Mouse (Mus musculus): ENCODE data around the gene Erv3. TPM values are rescaled to one million over a fixed set of nuclear protein-coding genes. Genes with fewer than 3 reads are reported as not detected.
"Not testable (repeated sequence)": the region's sequence is repeated elsewhere in the genome, so short reads cannot be mapped to it uniquely, and the experiment has no call there.

Gene Erv3
- polyA plus RNA-seq, 1 experiment from 2014 or later = not detected

DNA sequence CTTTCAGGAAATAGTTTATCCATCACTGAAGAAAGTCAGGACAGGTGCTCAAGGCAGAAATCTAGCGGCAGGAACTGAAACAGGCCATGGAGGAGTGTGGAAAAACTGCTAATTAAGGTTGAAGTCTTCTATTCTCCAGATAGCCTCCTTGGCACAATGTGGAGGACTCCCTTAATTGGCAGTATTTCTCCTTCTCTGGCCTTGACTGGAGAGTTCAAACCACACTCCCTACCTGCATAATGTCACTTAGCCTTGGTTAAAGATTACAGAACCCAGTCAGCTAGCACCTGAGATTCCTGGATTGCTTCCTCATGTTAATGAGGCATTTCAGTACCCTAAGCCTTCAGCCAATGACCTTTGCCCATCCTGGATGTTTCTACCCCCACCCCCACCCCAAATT is 25.3 kb downstream of the Erv3 start:
- H3K36me3 ChIP-seq = no peaks in the 10 kb centered on the region
- no peak overlapping the region for H3K4me3 ChIP-seq
- no peaks in the 10 kb centered on the region; the same call in 1 of the 2 replicates for H3K27me3 ChIP-seq
- H3K9ac ChIP-seq (replicated peaks) = no peak overlapping the region
- no peaks in the 10 kb centered on the region for H3K4me1 ChIP-seq
- H3K27ac ChIP-seq (replicated peaks) = no peak overlapping the region
- peaks cover 7% of the 10 kb centered on the region for H3K9me3 ChIP-seq
- 100% methylated on average over 1 of the region's 1 CpGs for WGBS
- no peak overlapping the region for H3K4me2 ChIP-seq (replicated peaks)
- ATAC-seq (ENCODE audit: low FRiP score, low read depth) = no peak

DNA sequence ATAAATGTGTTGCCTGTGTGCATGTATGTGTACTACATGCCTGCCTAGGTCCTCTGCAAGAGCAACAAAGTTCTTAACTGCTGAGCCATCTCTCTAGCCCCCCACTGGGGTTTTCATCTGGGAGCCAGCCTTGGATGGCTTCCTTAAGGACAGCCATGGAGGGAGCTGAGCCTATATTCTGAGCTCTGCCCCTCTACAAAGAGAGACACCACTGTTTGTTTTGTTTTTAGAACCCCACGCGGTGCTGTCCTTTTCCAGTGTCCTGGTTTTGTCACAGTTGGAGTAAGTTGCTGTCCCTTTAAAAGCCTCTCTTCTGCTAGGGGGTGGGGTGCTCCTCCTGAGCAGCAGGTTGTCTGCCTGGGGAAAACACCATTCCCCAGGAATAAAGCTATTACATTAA is 27.7 kb downstream of the Erv3 start:
- H3K9ac ChIP-seq (replicated peaks) = no peak overlapping the region
- ATAC-seq (ENCODE audit: low FRiP score, low read depth) = no peak
- H3K4me2 ChIP-seq (replicated peaks) = no peak overlapping the region
- peaks cover 7% of the 10 kb centered on the region for H3K9me3 ChIP-seq
- WGBS = 12% methylated on average over 2 of the region's 2 CpGs
- H3K36me3 ChIP-seq = no peaks in the 10 kb centered on the region
- H3K27me3 ChIP-seq = no peaks in the 10 kb centered on the region
- H3K4me3 ChIP-seq = no peak overlapping the region
- H3K4me1 ChIP-seq = no peaks in the 10 kb centered on the region
- no peak overlapping the region for H3K27ac ChIP-seq (replicated peaks)

DNA sequence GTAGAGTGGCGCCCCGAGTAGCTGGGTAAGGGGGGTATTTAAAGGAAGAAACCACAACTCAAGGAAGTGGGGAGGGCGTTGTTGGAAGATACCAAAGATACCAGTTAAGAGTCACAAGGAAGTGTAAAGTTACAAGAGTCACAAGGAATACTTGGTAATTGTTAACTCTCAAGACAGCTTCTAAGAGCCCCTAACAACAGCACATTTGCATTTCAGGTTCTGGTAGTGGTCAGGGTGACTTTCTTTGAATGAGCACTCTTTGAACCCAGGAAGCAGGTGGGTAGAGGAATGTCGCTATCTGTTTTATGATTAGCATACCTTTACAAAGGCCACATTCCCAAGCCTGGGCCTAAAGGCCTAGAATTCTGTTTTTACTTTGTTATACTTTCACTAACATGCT is 28.6 kb downstream of the Erv3 start:
- H3K4me1 ChIP-seq; H3K27ac ChIP-seq (replicated peaks); H3K4me2 ChIP-seq (replicated peaks); H3K9ac ChIP-seq (replicated peaks); H3K4me3 ChIP-seq; H3K9me3 ChIP-seq; H3K27me3 ChIP-seq; H3K36me3 ChIP-seq; ATAC-seq (ENCODE audit: low FRiP score, low read depth): not testable (repeated sequence)
- WGBS = 84% methylated on average over 4 of the region's 4 CpGs

DNA sequence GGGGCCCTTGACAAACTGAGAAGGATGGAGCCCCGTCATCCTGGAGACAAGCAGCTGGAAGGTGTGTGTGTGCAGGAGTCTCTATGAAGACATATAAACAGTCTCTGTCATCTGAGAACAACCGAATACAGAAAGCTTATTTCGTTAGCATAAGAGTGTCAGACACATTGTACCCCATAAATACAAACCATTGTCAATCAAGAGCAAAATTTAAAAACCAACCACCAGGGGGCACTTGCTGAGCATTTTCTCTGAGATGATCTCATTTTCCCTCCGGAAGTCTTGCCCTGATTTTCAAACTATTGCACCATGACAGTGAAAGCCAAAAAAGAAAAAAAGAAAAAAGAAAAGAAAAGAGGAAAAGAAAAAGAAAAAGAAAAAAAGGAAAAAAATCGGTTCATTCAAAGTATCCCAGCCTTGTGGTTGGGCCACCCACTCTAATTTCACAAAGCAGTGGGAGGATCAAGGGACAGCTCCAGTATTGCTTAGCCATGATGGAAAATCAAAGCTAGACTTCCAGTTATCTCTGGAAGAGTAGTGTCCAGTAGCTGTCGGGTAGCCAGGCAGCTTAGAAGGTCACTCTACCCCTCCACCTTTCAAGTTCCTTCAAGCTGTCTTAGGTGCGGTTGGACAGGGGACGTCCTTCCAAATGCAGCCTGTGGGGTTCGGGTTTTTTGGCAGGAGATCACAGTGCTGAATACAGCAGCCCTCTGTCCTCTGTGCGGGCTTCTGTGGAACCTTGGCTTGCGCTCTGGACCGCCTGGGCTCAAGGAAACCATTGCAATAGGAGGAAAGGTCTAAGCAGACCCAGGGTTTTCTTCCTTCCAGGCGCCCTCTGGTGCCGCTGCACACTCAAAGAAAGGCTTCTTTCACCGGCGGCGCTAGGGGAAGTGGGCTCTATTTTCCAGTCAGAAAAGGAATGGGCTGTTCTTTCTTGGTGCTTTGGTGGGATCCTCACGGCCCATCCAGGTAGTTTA is 31.3 kb downstream of the Erv3 start:
- Histone ChIP-seq H3K27me3 (no peaks in the 10 kb centered on the region), H3K4me1 (no peaks in the 10 kb centered on the region), H3K4me3 (no peak overlapping the region), H3K9me3 (no peaks in the 10 kb centered on the region), H3K36me3 (no peaks in the 10 kb centered on the region), H3K27ac (replicated peaks) (no peak overlapping the region), H3K4me2 (replicated peaks) (no peak overlapping the region), H3K9ac (replicated peaks) (no peak overlapping the region)
- 37% methylated on average over 18 of the region's 18 CpGs for WGBS
- ATAC-seq (ENCODE audit: low FRiP score, low read depth) = peak; percentile 34; the same call in 1 of the 2 replicates

DNA sequence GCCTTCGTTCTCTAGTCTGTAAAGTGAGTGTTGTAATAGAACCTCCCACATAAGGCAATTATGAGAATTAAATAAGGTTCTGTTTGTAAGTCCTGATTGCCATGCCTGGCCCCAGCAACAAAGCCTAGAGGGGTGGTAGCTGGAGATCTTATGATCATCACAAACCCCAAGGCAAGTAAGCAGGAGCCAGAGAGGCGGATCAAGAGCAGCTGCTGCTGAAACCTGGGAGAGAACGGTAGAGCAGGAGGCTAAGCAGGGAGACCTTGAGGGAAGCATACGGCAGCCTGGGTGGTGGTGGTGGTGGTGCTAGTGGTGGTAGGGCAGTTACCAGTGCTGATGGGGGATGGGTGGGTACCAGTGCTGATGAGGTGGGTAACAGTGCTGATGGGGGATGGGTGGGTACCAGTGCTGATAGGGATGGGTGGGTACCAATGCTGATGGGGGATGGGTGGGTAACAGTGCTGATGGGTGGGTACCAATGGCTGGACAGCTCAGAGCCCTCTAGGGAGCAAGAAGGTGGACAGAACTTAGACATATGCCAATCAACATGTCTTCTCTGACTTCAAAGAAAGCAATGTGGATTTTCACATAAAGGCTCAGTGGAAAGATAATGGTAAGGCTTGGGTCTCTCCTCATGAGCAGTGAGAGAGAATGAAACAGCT is 32.4 kb downstream of the Erv3 start:
- no peak for ATAC-seq (ENCODE audit: low FRiP score, low read depth)
- Histone ChIP-seq H3K4me3 (no peak overlapping the region), H3K9ac (replicated peaks) (no peak overlapping the region), H3K27ac (replicated peaks) (no peak overlapping the region), H3K9me3 (no peaks in the 10 kb centered on the region), H3K27me3 (no peaks in the 10 kb centered on the region; the same call in 1 of the 2 replicates), H3K4me2 (replicated peaks) (no peak overlapping the region), H3K4me1 (no peaks in the 10 kb centered on the region), H3K36me3 (no peaks in the 10 kb centered on the region)
- 82% methylated on average over 4 of the region's 4 CpGs for WGBS

DNA sequence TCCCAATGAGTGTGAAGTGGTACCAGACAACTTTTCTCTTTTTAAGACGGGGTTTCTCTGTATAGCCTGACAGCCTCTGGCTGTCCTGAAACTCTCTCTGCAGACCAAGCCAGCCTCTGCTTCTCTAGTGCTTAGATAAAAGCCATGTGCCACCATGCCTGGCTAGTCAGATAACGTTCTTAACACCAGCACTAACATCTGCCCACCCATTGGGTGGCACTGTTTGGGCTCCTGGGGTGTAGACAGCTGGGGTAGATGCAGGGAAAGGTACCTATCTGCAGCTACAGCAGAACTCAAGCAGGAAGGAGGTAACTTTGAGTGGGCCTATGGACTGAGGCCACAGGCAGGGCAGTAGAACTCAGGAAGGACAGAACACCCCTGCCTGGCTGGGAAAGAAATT is 34.0 kb downstream of the Erv3 start:
- H3K9ac ChIP-seq (replicated peaks) = no peak overlapping the region
- no peak overlapping the region for H3K4me3 ChIP-seq
- H3K36me3 ChIP-seq = no peaks in the 10 kb centered on the region
- no peak overlapping the region for H3K27ac ChIP-seq (replicated peaks)
- WGBS = 66% methylated on average over 2 of the region's 2 CpGs
- no peaks in the 10 kb centered on the region; the same call in 1 of the 2 replicates for H3K27me3 ChIP-seq
- ATAC-seq (ENCODE audit: low FRiP score, low read depth) = no peak
- no peak overlapping the region for H3K4me2 ChIP-seq (replicated peaks)
- peaks cover 1% of the 10 kb centered on the region; the same call in 1 of the 2 replicates for H3K4me1 ChIP-seq
- no peaks in the 10 kb centered on the region for H3K9me3 ChIP-seq

DNA sequence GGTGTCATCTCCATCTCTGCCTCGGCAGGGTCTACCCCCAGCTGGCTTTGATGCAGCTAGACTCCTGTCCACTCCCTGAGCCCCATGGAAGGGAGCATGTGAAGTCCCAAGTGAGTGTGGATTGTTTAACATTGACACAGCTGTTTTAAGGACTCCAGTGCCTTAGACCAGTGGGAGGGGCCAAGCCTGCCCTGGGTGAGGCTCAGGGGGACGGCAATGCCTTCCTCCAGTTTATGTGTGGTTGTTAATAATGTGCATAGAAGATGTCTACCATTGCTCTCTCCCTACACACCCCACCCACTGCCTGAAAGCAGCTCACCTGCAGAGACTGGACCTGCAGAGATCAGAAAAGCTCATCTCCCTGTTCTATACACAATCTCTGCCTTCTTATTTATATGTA is 35.6 kb downstream of the Erv3 start:
- 58% methylated on average over 2 of the region's 2 CpGs for WGBS

DNA sequence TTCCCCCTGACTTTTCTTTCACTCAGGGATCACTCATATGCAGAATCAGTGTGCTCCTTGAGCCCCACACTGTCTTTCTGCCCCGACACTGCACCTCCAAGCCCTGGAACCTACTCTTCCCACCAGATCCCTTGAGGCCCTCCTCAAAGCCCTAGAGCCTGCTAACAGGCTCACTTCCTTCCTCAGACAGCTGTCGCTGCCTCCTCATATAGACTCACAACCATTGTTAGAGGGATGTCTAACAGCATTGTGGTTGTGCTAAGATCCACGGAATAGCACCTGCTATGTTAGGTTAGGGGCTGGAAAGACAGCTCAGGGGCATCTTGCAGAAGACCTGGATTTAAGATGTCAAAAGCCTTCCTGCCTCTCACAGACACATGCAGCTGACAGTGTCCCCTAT is 37.1 kb downstream of the Erv3 start:
- ATAC-seq (ENCODE audit: low FRiP score, low read depth) = no peak
- Histone ChIP-seq H3K4me3 (no peak overlapping the region), H3K36me3 (no peaks in the 10 kb centered on the region), H3K9ac (replicated peaks) (no peak overlapping the region), H3K27ac (replicated peaks) (no peak overlapping the region), H3K4me2 (replicated peaks) (no peak overlapping the region), H3K27me3 (no peaks in the 10 kb centered on the region; the same call in 1 of the 2 replicates), H3K9me3 (no peaks in the 10 kb centered on the region), H3K4me1 (peaks cover 4% of the 10 kb centered on the region; the same call in 1 of the 2 replicates)
- 85% methylated on average over 3 of the region's 3 CpGs for WGBS

More for the DNA sequence above, 35.6 kb downstream of the Erv3 start:
- no peak overlapping the region for H3K4me3 ChIP-seq
- peaks cover 4% of the 10 kb centered on the region; the same call in 1 of the 2 replicates for H3K4me1 ChIP-seq
- no peak for ATAC-seq (ENCODE audit: low FRiP score, low read depth)
- H3K4me2 ChIP-seq (replicated peaks) = no peak overlapping the region
- H3K9me3 ChIP-seq = no peaks in the 10 kb centered on the region
- H3K9ac ChIP-seq (replicated peaks) = no peak overlapping the region
- H3K27me3 ChIP-seq = no peaks in the 10 kb centered on the region; the same call in 1 of the 2 replicates
- no peak overlapping the region for H3K27ac ChIP-seq (replicated peaks)
- H3K36me3 ChIP-seq = no peaks in the 10 kb centered on the region

DNA sequence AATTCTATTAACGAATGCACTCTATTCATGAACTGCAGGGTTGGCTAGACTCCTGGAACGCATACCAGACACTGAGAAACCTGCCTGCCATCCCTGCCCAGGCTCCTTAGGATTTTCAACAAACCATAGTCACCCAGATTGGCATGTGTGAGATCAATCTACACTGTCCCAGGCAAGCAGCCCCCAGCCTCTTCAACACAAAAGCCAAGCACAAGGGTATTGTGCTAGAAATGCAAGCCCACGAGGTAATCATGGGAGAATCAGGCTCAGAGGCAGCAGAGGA is 37.9 kb downstream of the Erv3 start:
- no peak for ATAC-seq (ENCODE audit: low FRiP score, low read depth)
- Histone ChIP-seq H3K9ac (replicated peaks) (no peak overlapping the region), H3K36me3 (no peaks in the 10 kb centered on the region)

DNA sequence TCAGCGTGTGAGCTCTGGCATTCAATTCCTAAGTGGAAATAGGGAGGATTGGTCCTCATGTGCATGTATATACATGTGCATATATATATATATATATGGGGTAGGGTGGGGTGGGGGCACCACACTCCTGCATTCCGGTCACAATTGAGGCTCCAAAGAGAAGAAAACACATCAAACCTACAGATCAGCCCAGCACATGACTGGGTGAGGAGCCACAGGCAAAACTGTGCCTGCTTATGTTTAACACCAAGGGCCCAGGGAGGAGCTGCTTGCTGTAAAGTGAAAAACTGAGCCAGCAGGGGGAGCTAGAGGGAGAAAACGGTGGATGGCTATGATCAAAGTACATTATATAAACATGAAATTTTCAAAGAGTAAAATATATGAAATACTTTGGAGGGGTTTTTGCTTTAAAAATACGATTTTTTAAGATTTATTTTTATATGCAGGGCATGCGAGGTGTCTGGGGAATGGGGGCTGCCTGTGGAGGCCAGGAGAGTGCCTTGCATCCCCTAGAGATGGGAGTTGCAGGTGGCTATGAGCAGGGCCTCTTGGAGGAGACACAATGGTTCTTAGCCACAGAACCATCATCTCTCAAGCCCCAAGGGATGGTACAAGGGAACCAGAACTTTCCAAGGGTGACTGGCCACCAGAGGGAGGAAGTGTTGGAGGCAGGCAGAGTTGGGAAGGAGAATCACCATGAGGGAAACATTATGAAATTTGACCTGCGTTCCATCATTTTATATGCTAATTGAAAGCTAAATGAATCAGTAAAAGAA is 38.4 kb downstream of the Erv3 start:
- ATAC-seq (ENCODE audit: low FRiP score, low read depth) = peak; percentile 61; the same call in 1 of the 2 replicates
- no peak overlapping the region for H3K4me2 ChIP-seq (replicated peaks)

More for the DNA sequence above, 37.9 kb downstream of the Erv3 start:
- no peak overlapping the region for H3K4me2 ChIP-seq (replicated peaks)
- 66% methylated on average over 3 of the region's 3 CpGs for WGBS
- H3K9me3 ChIP-seq = no peaks in the 10 kb centered on the region
- H3K27ac ChIP-seq (replicated peaks) = no peak overlapping the region
- H3K4me3 ChIP-seq = no peak overlapping the region
- peaks cover 4% of the 10 kb centered on the region; the same call in 1 of the 2 replicates for H3K4me1 ChIP-seq
- H3K27me3 ChIP-seq = no peaks in the 10 kb centered on the region; the same call in 1 of the 2 replicates

DNA sequence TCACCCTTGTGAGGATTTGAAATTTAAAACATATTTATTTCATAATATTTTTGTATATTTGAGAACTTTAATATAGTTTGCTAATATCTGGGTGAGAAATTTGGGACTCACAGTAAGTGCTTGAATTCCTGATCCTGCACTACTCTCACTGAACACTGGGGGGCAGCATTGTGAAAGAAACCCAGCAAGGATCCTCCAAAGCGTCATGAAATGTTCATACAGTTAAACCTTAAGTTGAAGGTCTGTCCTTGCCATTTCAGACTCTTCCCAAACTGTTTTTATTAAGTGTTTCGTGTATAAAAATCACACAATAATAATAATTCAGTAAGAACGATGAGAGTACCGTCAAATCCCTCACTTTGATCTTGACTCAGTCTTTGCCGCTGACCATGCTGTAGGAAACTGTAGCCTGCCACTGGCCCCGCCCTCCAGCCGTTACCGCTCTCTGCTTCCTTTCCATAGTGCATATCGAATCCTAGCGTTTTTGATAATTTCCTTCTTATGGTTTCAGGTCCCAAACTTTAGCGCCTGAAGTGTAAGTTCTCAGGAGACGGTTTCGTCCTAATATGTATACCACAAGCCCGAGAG is 39.4 kb downstream of the Erv3 start:
- Histone ChIP-seq H3K4me3 (no peak overlapping the region), H3K36me3 (no peaks in the 10 kb centered on the region), H3K27me3 (peaks cover 4% of the 10 kb centered on the region), H3K9ac (replicated peaks) (0 out of 2 replicates have a peak overlapping the region, but pooled peaks have one; percentile 3), H3K4me1 (peaks cover 4% of the 10 kb centered on the region; the same call in 1 of the 2 replicates), H3K4me2 (replicated peaks) (peak overlapping the region; percentile 37), H3K27ac (replicated peaks) (no peak overlapping the region), H3K9me3 (no peaks in the 10 kb centered on the region)
- WGBS = 23% methylated on average over 14 of the region's 14 CpGs
- ATAC-seq (ENCODE audit: low FRiP score, low read depth) = peak; percentile 72; the same call in 1 of the 2 replicates

More for the DNA sequence above, 38.4 kb downstream of the Erv3 start:
- Histone ChIP-seq H3K9ac (replicated peaks) (no peak overlapping the region), H3K27me3 (peaks cover 4% of the 10 kb centered on the region), H3K36me3 (no peaks in the 10 kb centered on the region), H3K4me3 (no peak overlapping the region), H3K4me1 (peaks cover 4% of the 10 kb centered on the region; the same call in 1 of the 2 replicates), H3K27ac (replicated peaks) (no peak overlapping the region), H3K9me3 (no peaks in the 10 kb centered on the region)
- 33% methylated on average over 6 of the region's 6 CpGs for WGBS

Data from midbrain, embryonic 12.5 days (tissue).